Mouse (Mus musculus) neutrophil, adult 65 days (primary cell): Measurements from ENCODE around the gene Hdhd3. TPM values are rescaled to one million over a fixed set of nuclear protein-coding genes. Genes with fewer than 3 reads are reported as not detected.

Source experiments
- total RNA-seq: library from RNA; stranded (reverse); gene quantifications from 2 replicates; pipeline ENCODE4 v1.2.4, GENCODE M21; 2023

Gene Hdhd3
- total RNA-seq, result 0.88 TPM in 1 of 2 replicates, not detected in the other

GRCm38 (mm10) chr4:62503374-62503970, at the start of gene Hdhd3:
Gene Hdhd3 (minus strand): TSS chr4:62503467.

GRCm38 (mm10) chr4:62524651-62525488, 21.6 kb upstream of the Hdhd3 start, which contains the start of the genes Pole3 and 4933430I17Rik:
Gene Pole3 (minus strand): TSS chr4:62525068.
Gene 4933430I17Rik (plus strand): TSS chr4:62525369.

GRCm38 (mm10) chr4:62519849-62520233, 16.6 kb upstream of the Hdhd3 start, which contains the start of gene Alad:
Gene Alad (minus strand): TSS chr4:62519918.

GRCm38 (mm10) chr4:62479937-62480708, 23.1 kb downstream of the Hdhd3 start, which contains the start of gene Bspry:
Gene Bspry (plus strand): TSS chr4:62480053.

GRCm38 (mm10) chr4:62470598-62471051, 32.6 kb downstream of the Hdhd3 start, which contains the start of gene Wdr31:
Gene Wdr31 (minus strand): TSS chr4:62470896.

Other genes with a start within 250 kb of the Hdhd3 start
- gene Slc31a2, start 240.9 kb downstream of the Hdhd3 start, total RNA-seq, result 56.2 and 70.8 TPM in 2 replicates
- gene Fkbp15, start 142.9 kb downstream of the Hdhd3 start, total RNA-seq, result 85.9 and 99.2 TPM in 2 replicates
- gene Slc31a1, start 142.7 kb downstream of the Hdhd3 start, total RNA-seq, result 13.2 and 13.6 TPM in 2 replicates
- 28.3 and 30.1 TPM in 2 replicates for gene Cdc26, start 94.8 kb downstream of the Hdhd3 start, total RNA-seq
- gene Prpf4, start 94.7 kb downstream of the Hdhd3 start, total RNA-seq, result 7.7 and 9.6 TPM in 2 replicates
- gene Rnf183, start 68.2 kb downstream of the Hdhd3 start, total RNA-seq, result not detected in 2 replicates
- gene Wdr31, start 32.6 kb downstream of the Hdhd3 start, total RNA-seq, result not detected in 2 replicates
- 0.36 and 0.69 TPM in 2 replicates for gene Bspry, start 23.4 kb downstream of the Hdhd3 start, total RNA-seq
- gene Alad, start 16.5 kb upstream of the Hdhd3 start, total RNA-seq, result 5.5 and 7.0 TPM in 2 replicates
- 12.1 and 15.4 TPM in 2 replicates for gene Pole3, start 21.6 kb upstream of the Hdhd3 start, total RNA-seq
- gene 4933430I17Rik, start 21.9 kb upstream of the Hdhd3 start, total RNA-seq, result 0.51 TPM in 1 of 2 replicates, not detected in the other
- gene Rgs3, start 56.4 kb upstream of the Hdhd3 start, total RNA-seq, result 75.7 and 81.2 TPM in 2 replicates